Mouse (Mus musculus): ENCODE measurements at regions not wholly inside any gene's neighbourhood (a gene's known extent, or its start where the extent isn't known, plus 50 kb on each side); places are given as distances from the start of the nearest gene placed in this dataset.
"Not testable (repeated sequence)": the region's sequence is repeated elsewhere in the genome, so short reads cannot be mapped to it uniquely, and the experiment has no call there.

- no peak for DNase-seq (ENCODE audit: low spot score in 2 of 2)
Observed at GRCm38 (mm10) chr3:117117838-117118237, 149.1 kb upstream of the Palmd start.

GRCm38 (mm10) chr3:117116210-117116609 is 147.4 kb upstream of the Palmd start:
- DNase-seq (ENCODE audit: low spot score in 2 of 2), result no peak

GRCm38 (mm10) chr3:117112766-117113165 is 144.0 kb upstream of the Palmd start:
- no peak for DNase-seq (ENCODE audit: low spot score in 2 of 2)

- DNase-seq (ENCODE audit: low spot score in 2 of 2), result no peak
Observed at GRCm38 (mm10) chr3:117112304-117112703, 143.5 kb upstream of the Palmd start.

GRCm38 (mm10) chr3:117108966-117109700 is 140.3 kb upstream of the Palmd start:
- no peak for DNase-seq (ENCODE audit: low spot score in 2 of 2)

GRCm38 (mm10) chr3:117107986-117108385 is 139.2 kb upstream of the Palmd start:
- DNase-seq (ENCODE audit: low spot score in 2 of 2), result no peak

GRCm38 (mm10) chr3:117107378-117107777 is 138.6 kb upstream of the Palmd start:
- DNase-seq (ENCODE audit: low spot score in 2 of 2), result no peak

GRCm38 (mm10) chr3:117087646-117088045 is 118.9 kb upstream of the Palmd start:
- no peak for DNase-seq (ENCODE audit: low spot score in 2 of 2)

GRCm38 (mm10) chr3:117076734-117077133 is 107.9 kb upstream of the Palmd start:
- no peak for DNase-seq (ENCODE audit: low spot score in 2 of 2)

- no peak for DNase-seq (ENCODE audit: low spot score in 2 of 2)
Observed at GRCm38 (mm10) chr3:117073399-117073798, 104.6 kb upstream of the Palmd start.

- no peak for DNase-seq (ENCODE audit: low spot score in 2 of 2)
Observed at GRCm38 (mm10) chr3:117072998-117073397, 104.2 kb upstream of the Palmd start.

- no peak for DNase-seq (ENCODE audit: low spot score in 2 of 2)
Observed at GRCm38 (mm10) chr3:117071851-117072250, 103.1 kb upstream of the Palmd start.

- DNase-seq (ENCODE audit: low spot score in 2 of 2), result no peak
Observed at GRCm38 (mm10) chr3:117067470-117068053, 98.8 kb upstream of the Palmd start.

- no peak for DNase-seq (ENCODE audit: low spot score in 2 of 2)
Observed at GRCm38 (mm10) chr3:117065904-117066303, 97.1 kb upstream of the Palmd start.

GRCm38 (mm10) chr3:117061831-117062230 is 93.0 kb upstream of the Palmd start:
- DNase-seq (ENCODE audit: low spot score in 2 of 2), result no peak

GRCm38 (mm10) chr3:117061182-117061581 is 92.4 kb upstream of the Palmd start:
- DNase-seq (ENCODE audit: low spot score in 2 of 2), result no peak

- DNase-seq (ENCODE audit: low spot score in 2 of 2), result not testable (repeated sequence)
Observed at GRCm38 (mm10) chr3:117054711-117055110, 85.9 kb upstream of the Palmd start.

- DNase-seq (ENCODE audit: low spot score in 2 of 2), result no peak
Observed at GRCm38 (mm10) chr3:117051431-117051830, 82.6 kb upstream of the Palmd start.

GRCm38 (mm10) chr3:117050909-117051308 is 82.1 kb upstream of the Palmd start:
- DNase-seq (ENCODE audit: low spot score in 2 of 2), result no peak

- no peak for DNase-seq (ENCODE audit: low spot score in 2 of 2)
Observed at GRCm38 (mm10) chr3:117049410-117049809, 80.6 kb upstream of the Palmd start.

GRCm38 (mm10) chr3:117044809-117045208 is 76.0 kb upstream of the Palmd start:
- DNase-seq (ENCODE audit: low spot score in 2 of 2), result no peak

- DNase-seq (ENCODE audit: low spot score in 2 of 2), result no peak
Observed at GRCm38 (mm10) chr3:117044304-117044703, 75.5 kb upstream of the Palmd start.

- no peak for DNase-seq (ENCODE audit: low spot score in 2 of 2)
Observed at GRCm38 (mm10) chr3:117038928-117039300, 70.1 kb upstream of the Palmd start.
